Mouse (Mus musculus) CH12.LX (cell line): ENCODE measurements at regions not wholly inside any gene's neighbourhood (a gene's known extent, or its start where the extent isn't known, plus 50 kb on each side); places are given as distances from the start of the nearest gene placed in this dataset.

Experiments
- DNase-seq: peaks from one replicate; pipeline ENCODE4 v3.0.0-alpha.2; 2013; ENCODE audit errors: extremely low read depth
- H3K27ac ChIP-seq: 2 replicates; pipeline ENCODE4 v1.5.1; 2012; ENCODE audit warnings: low read depth, mild to moderate bottlenecking, control low read depth, moderate library complexity; ENCODE audit not compliant: insufficient read depth
- H3K27me3 ChIP-seq: replicated peaks from 2 replicates; pipeline ENCODE3; 2012; ENCODE audit warnings: inconsistent platforms
- H3K36me3 ChIP-seq, 2 experiments: replicated peaks in 1 of 2; 2 replicates each; pipeline versions ENCODE3 to v1.6.1; 2012; ENCODE audit warnings: inconsistent platforms in 1 of 2, low read length in 1 of 2, mild to moderate bottlenecking in 1 of 2, mixed read lengths in 1 of 2, moderate library complexity in 1 of 2; ENCODE audit not compliant: control insufficient read depth in 1 of 2, insufficient read depth in 1 of 2
- H3K4me1 ChIP-seq, 2 experiments: 2 replicates each; pipeline ENCODE4 v1.6.1; 2012; ENCODE audit warnings: inconsistent platforms in 1 of 2, moderate library complexity in 1 of 2; ENCODE audit not compliant: insufficient read depth in 2 of 2, control insufficient read depth in 1 of 2
- H3K4me2 ChIP-seq: 2 replicates; pipeline ENCODE4 v1.6.1; 2012; ENCODE audit warnings: low read depth, mild to moderate bottlenecking, control low read depth; ENCODE audit not compliant: poor library complexity, insufficient read depth, severe bottlenecking
- H3K4me3 ChIP-seq, 3 experiments: fragments of 150-350 bp in 1 of 3; sonication (generic) in 1 of 3; replicated peaks in 1 of 3; 2 replicates each; pipeline versions ENCODE3 to v1.5.1; 2011 to 2012; ENCODE audit warnings: low read depth in 2 of 3, low read length in 2 of 3, mild to moderate bottlenecking in 2 of 3, moderate library complexity in 2 of 3, control low read depth in 1 of 3, improper control_type of control experiment in 1 of 3, inconsistent platforms in 1 of 3, mixed read lengths in 1 of 3; ENCODE audit not compliant: poor library complexity in 1 of 3
- H3K79me2 ChIP-seq: replicated peaks from 2 replicates; pipeline ENCODE4 v1.6.1; 2012; ENCODE audit warnings: mild to moderate bottlenecking, moderate library complexity; ENCODE audit not compliant: control insufficient read depth, poor library complexity, insufficient read depth, severe bottlenecking; ENCODE audit errors: extremely low read depth
- H3K9ac ChIP-seq: 2 replicates; pipeline ENCODE4 v1.6.1; 2012; ENCODE audit warnings: low read depth, mild to moderate bottlenecking, control low read depth, moderate library complexity; ENCODE audit not compliant: insufficient read depth
- H3K9me3 ChIP-seq: replicated peaks from 2 replicates; pipeline ENCODE3; 2012; ENCODE audit warnings: low read length, inconsistent platforms, mixed read lengths
- BHLHE40 ChIP-seq: IDR thresholded peaks from 2 replicates; pipeline ENCODE4 v1.6.1; 2011; ENCODE audit warnings: mild to moderate bottlenecking, low read depth, low read length, improper control_type of control experiment
- CTCF ChIP-seq, 2 experiments: IDR thresholded peaks in 1 of 2; conservative IDR thresholded peaks in 1 of 2; 2 replicates each; pipeline ENCODE4 v1.5.1; 2011 to 2012; ENCODE audit warnings: low read depth in 2 of 2, low read length in 2 of 2, improper control_type of control experiment in 1 of 2, inconsistent platforms in 1 of 2, mild to moderate bottlenecking in 1 of 2, moderate library complexity in 1 of 2
- EP300 ChIP-seq: IDR thresholded peaks from 2 replicates; pipeline ENCODE4 v1.6.1; 2011; ENCODE audit warnings: low read length, improper control_type of control experiment
- ETS1 ChIP-seq: conservative IDR thresholded peaks from 2 replicates; pipeline ENCODE4 v1.6.1; 2012; ENCODE audit warnings: low read depth, mild to moderate bottlenecking, inconsistent platforms, low read length, improper control_type of control experiment, moderate library complexity
- HCFC1 ChIP-seq: IDR thresholded peaks from 2 replicates; pipeline ENCODE4 v1.6.1; 2012; ENCODE audit warnings: low read depth, mild to moderate bottlenecking, inconsistent platforms, low read length, improper control_type of control experiment
- KAT2A ChIP-seq: IDR thresholded peaks from 2 replicates; pipeline ENCODE4 v1.6.1; 2012; ENCODE audit warnings: low read length, improper control_type of control experiment, inconsistent platforms; ENCODE audit not compliant: insufficient replicate concordance
- MAX ChIP-seq: IDR thresholded peaks from 2 replicates; pipeline ENCODE4 v1.6.1; 2011; ENCODE audit warnings: low read length, improper control_type of control experiment
- MAZ ChIP-seq: IDR thresholded peaks from 2 replicates; pipeline ENCODE4 v1.6.1; 2012; ENCODE audit warnings: low read depth, mild to moderate bottlenecking, inconsistent platforms, low read length, improper control_type of control experiment, moderate library complexity
- NELFE ChIP-seq: IDR thresholded peaks from 2 replicates; pipeline ENCODE4 v1.6.1; 2011; ENCODE audit warnings: low read depth, low read length, improper control_type of control experiment
- PAX5 ChIP-seq: IDR thresholded peaks from 2 replicates; pipeline ENCODE4 v1.6.1; 2012; ENCODE audit warnings: low read length, inconsistent platforms, mixed read lengths
- POLR2A ChIP-seq: IDR thresholded peaks from 2 replicates; pipeline ENCODE4 v1.6.1; 2011; ENCODE audit warnings: low read depth, mild to moderate bottlenecking, improper control_type of control experiment, low read length
- POLR2AphosphoS2 ChIP-seq: IDR thresholded peaks from 2 replicates; pipeline ENCODE4 v1.6.1; 2011; ENCODE audit warnings: low read depth, low read length, improper control_type of control experiment
- RCOR1 ChIP-seq: conservative IDR thresholded peaks from 2 replicates; pipeline ENCODE4 v1.6.1; 2012; ENCODE audit warnings: low read depth, mild to moderate bottlenecking, inconsistent platforms, low read length, improper control_type of control experiment
- SMC3 ChIP-seq: IDR thresholded peaks from 2 replicates; pipeline ENCODE4 v1.6.1; 2011; ENCODE audit warnings: low read depth, low read length, improper control_type of control experiment
- TBP ChIP-seq: conservative IDR thresholded peaks from 2 replicates; pipeline ENCODE4 v1.6.1; 2011; ENCODE audit warnings: low read depth, low read length, improper control_type of control experiment
- TCF12 ChIP-seq: IDR thresholded peaks from 2 replicates; pipeline ENCODE4 v1.6.1; 2014; ENCODE audit warnings: low read depth, mild to moderate bottlenecking, inconsistent platforms, low read length, improper control_type of control experiment
- ZKSCAN1 ChIP-seq: IDR thresholded peaks from 2 replicates; pipeline ENCODE4 v1.6.1; 2012; ENCODE audit warnings: low read depth, inconsistent platforms, low read length, improper control_type of control experiment, borderline replicate concordance
- ZNF384 ChIP-seq: IDR thresholded peaks from 2 replicates; pipeline ENCODE4 v1.6.1; 2012; ENCODE audit warnings: low read depth, low read length, improper control_type of control experiment, inconsistent platforms
- dilution Hi-C: fragments of 300-500 bp; cut with MboI; formaldehyde crosslinking; loops from 2 replicates; pipeline ENCODE4 v1.14.3; 2020; ENCODE audit warnings: low sequenced_read_pairs; ENCODE audit not compliant: extremely low pct_unique_long_range_greater_than_20kb, extremely low pct_ligation_motif_present
- in situ Hi-C: fragments of 300-500 bp; cut with MboI; formaldehyde crosslinking; loops from 3 replicates; pipeline ENCODE4 v1.14.3; 2019; ENCODE audit warnings: low sequenced_read_pairs, low pct_ligation_motif_present, low pct_unique_long_range_greater_than_20kb, mixed read lengths

DNA sequence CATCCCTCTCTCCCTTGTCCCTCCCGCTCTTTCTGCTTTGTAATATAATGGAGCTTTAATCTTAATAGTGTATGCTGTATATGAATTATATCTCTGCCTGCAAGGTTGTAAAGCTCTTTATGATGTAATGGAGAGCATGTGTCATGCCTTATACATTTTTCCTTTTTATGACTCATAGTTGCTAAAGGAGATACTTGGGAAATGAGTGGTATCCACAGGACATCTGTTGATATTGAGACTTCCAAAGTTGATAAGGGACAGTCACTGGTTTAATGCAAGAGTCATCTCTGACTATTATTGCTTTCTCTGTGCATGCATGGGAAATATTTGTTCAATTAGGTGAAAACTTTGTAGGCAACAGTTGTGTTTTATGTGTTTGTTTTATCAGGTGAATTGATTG lies 152.6 kb upstream of the Tars start:
- in situ Hi-C loops, result no loop called here
- H3K9me3 ChIP-seq, result no peaks in the 10 kb centered on the region
- H3K79me2 ChIP-seq, result no peaks in the 10 kb centered on the region
- no peaks in the 10 kb centered on the region for H3K36me3 ChIP-seq
- dilution Hi-C loops, result no loop called here
- no peak for DNase-seq
- no peak overlapping the region for H3K4me2 ChIP-seq
- H3K4me3 ChIP-seq, result no peak overlapping the region
- no peak overlapping the region for H3K27ac ChIP-seq
- H3K27me3 ChIP-seq, result no peaks in the 10 kb centered on the region
- TF ChIP-seq ETS1 (no peak), HCFC1 (no peak), MAZ (no peak), ZNF384 (no peak), TBP (no peak), EP300 (no peak)
- TF ChIP-seq, all 38 proteins: peak for 0
- peaks cover 0 to 2% of the 10 kb centered on the region in 2 experiments; a peak in 1 of 4 replicates for H3K4me1 ChIP-seq
- H3K9ac ChIP-seq, result no peak overlapping the region

DNA sequence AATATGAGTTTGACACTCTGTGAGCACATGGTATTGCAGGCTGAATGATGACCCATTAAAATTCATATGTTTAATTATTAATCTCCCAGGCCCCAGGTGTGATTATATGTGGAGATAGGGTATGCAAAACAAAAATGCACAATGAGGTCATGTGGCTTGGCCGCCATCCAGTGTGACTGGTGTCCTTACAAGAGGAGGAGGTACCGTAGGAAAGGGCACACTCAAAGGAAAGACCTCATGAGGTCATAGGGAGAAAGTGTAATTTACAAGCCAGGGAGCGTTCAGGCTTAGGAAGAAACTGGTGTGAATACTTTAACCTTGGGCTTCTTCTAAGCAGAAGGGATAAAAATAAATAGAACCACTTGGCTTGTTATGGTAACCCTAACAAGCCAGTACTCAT lies 140.0 kb upstream of the Tars start:
- no peak for DNase-seq
- peaks cover 11 to 53% of the 10 kb centered on the region in 2 experiments for H3K4me1 ChIP-seq
- TF ChIP-seq ZKSCAN1 (no peak), TCF12 (no peak)
- no peak overlapping the region for H3K4me2 ChIP-seq
- no peak overlapping the region for H3K4me3 ChIP-seq
- in situ Hi-C loops (no loop called here), dilution Hi-C loops (no loop called here)
- H3K27me3 ChIP-seq, result no peaks in the 10 kb centered on the region
- no peaks in the 10 kb centered on the region for H3K79me2 ChIP-seq
- H3K27ac ChIP-seq, result no peak overlapping the region
- H3K9ac ChIP-seq, result no peak overlapping the region
- no peaks in the 10 kb centered on the region for H3K36me3 ChIP-seq
- no peaks in the 10 kb centered on the region for H3K9me3 ChIP-seq

DNA sequence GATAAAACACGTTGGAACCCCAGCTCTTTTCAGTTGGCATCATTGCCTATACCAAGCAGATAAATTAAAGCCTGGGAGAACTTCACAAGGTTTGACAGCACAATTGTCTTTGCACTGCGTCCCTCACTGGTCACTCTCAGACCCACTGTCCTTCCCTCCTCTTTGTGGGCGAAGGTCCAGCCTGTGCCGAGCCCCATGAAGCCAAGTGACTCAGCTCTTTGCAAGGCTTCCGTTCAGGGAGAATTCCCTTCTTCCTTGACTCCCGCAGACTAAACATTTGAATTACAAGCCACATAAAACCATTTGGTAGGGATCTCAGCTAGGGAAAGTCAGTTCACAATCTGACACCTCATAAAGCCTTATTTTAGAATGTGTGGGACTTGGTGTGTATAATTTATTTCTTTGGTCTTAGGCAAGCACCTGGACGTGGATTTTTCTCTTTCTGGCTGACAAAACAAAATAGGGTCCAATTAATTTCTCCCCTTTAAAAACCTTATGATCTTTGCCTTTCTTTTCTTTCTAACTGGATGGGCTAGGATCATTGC lies 136.7 kb upstream of the Tars start:
- in situ Hi-C loops (no loop called here), dilution Hi-C loops (no loop called here)
- Histone ChIP-seq H3K79me2 (peaks cover 8% of the 10 kb centered on the region), H3K27ac (no peak overlapping the region), H3K27me3 (no peaks in the 10 kb centered on the region), H3K4me1 (peaks cover 11 to 74% of the 10 kb centered on the region in 2 experiments), H3K9me3 (no peaks in the 10 kb centered on the region), H3K9ac (no peak overlapping the region), H3K4me3 (no peak overlapping the region), H3K36me3 (peaks cover 3 to 14% of the 10 kb centered on the region in 2 experiments), H3K4me2 (no peak overlapping the region)
- DNase-seq, result no peak
- no peak for TF ChIP-seq KAT2A
- TF ChIP-seq POLR2A, result no peak
- no peak for TF ChIP-seq BHLHE40
- no peak for TF ChIP-seq POLR2AphosphoS2
- no peak for TF ChIP-seq RCOR1
- TF ChIP-seq ZNF384, result no peak
- no peak for TF ChIP-seq PAX5
- TF ChIP-seq SMC3, result no peak
- no peak for TF ChIP-seq CTCF (conservative IDR thresholded peaks at IDR 0.05 in 1 of 2, IDR thresholded peaks at IDR 0.05 in 1 of 2; ENCODE audit: low read depth in 2 of 2, low read length in 2 of 2)
- no peak for TF ChIP-seq MAX
- TF ChIP-seq NELFE, result no peak
